Mouse (Mus musculus) embryonic facial prominence, embryonic 12.5 days (tissue): ENCODE data around the gene Palm2. TPM values are rescaled to one million over a fixed set of nuclear protein-coding genes. Genes with fewer than 3 reads are reported as not detected.

Experiments used
- ATAC-seq: fragments of 200-750 bp; cut with Nextera tagmentation; 2 replicates; pipeline ENCODE4 v1.8.0; 2017; ENCODE audit not compliant: insufficient number of reproducible peaks, insufficient read depth, low FRiP score, low TSS enrichment
- H3K27ac ChIP-seq: fragments of 300-500 bp; sonication (generic); 2 replicates; pipeline ENCODE4 v1.5.1; 2016; ENCODE audit warnings: mild to moderate bottlenecking
- H3K27me3 ChIP-seq: fragments of 300-500 bp; sonication (generic); 2 replicates; pipeline ENCODE4 v1.6.1; 2016; ENCODE audit warnings: mild to moderate bottlenecking, moderate library complexity
- H3K36me3 ChIP-seq: fragments of 300-500 bp; sonication (generic); 2 replicates; pipeline ENCODE4 v1.6.1; 2016; ENCODE audit warnings: mild to moderate bottlenecking
- H3K4me1 ChIP-seq: fragments of 300-500 bp; sonication (generic); 2 replicates; pipeline ENCODE4 v1.6.1; 2016
- H3K4me2 ChIP-seq: fragments of 300-500 bp; sonication (generic); replicated peaks from 2 replicates; pipeline ENCODE4 v1.6.1; 2016; ENCODE audit warnings: mild to moderate bottlenecking, moderate library complexity
- H3K4me3 ChIP-seq: fragments of 300-500 bp; sonication (generic); 2 replicates; pipeline ENCODE4 v1.5.1; 2016; ENCODE audit warnings: mild to moderate bottlenecking
- H3K9ac ChIP-seq: fragments of 300-500 bp; sonication (generic); 2 replicates; pipeline ENCODE4 v1.6.1; 2016; ENCODE audit warnings: mild to moderate bottlenecking, moderate library complexity
- H3K9me3 ChIP-seq: fragments of 300-500 bp; sonication (generic); 2 replicates; pipeline ENCODE4 v1.6.1; 2016; ENCODE audit warnings: mild to moderate bottlenecking, moderate library complexity
- WGBS: fragments of 180-500 bp; shearing (Covaris S2); methylation state at CpG from one replicate; pipeline ENCODE4 v1.1.7; 2016; 5-methylcytosine and 5-hydroxymethylcytosine counted together
- polyA plus RNA-seq: library from polyadenylated mRNA; unstranded; fragments of >200 nt; fragmentation: Nextera tagmentation; extraction: Ambion mirVana; gene quantifications from 2 replicates; pipeline ENCODE4 v1.2.1, GENCODE M21; 2016

The Palm2 gene
- polyA plus RNA-seq, 1 experiment from 2014 or later: 11.5 TPM

DNA sequence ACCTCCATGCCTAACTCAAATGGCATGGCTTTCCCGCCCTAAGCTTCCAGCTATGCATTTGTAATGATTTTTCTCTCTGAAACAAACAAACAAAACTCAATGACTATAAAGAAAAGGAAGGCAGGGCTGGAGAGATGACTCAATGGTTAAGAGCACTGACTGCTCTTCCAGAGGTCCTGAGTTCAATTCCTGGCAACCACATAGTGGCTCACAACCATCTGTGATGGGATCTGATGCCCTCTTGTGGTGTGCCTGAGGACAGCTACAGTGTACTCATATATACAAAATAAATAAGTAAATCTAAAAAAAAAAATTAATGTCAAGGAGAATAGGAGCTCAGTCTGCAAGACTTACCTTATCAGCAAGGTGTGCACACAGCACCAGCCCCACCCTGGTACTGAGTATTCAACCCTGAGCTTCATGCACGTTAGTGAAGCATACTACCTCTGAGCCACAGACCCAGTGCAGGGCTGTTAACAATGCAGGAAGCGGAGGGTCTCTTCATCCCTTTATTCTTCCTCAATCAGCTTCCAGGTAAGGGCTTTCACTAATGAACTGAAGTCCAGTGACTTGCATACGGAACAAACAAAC lies 12.9 kb downstream of the Palm2 start:
- ATAC-seq: no peak

DNA sequence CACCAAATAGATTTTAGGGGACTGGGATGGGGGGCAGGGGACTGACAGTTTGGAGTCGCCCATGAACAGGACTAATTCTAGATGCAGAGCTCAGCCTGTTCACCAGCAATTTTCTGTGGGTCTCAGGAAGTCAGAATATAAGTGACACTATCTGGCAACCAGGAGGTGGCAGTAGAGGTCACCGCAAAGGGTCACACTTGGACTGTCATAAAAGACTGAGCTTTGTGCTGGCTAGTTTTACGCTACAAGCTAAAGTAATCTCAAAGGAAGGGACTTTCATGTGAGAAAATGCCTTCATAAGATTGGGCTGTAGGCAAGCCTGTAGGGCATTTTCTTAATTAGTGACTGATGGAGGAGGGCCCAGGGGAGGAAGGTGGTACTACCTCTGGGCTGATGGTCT lies 17.8 kb downstream of the Palm2 start:
- Histone ChIP-seq H3K4me3 (no peak overlapping the region), H3K4me2 (no peak overlapping the region), H3K4me1 (peaks cover 4% of the 10 kb centered on the region; the same call in 1 of the 2 replicates), H3K36me3 (no peaks in the 10 kb centered on the region), H3K9me3 (no peaks in the 10 kb centered on the region), H3K27me3 (no peaks in the 10 kb centered on the region), H3K9ac (no peak overlapping the region), H3K27ac (no peak overlapping the region)
- whole genome bisulfite sequencing: 25% methylated on average over 3 of the region's 3 CpGs
- ATAC-seq: no peak

More for the DNA sequence above, 12.9 kb downstream of the Palm2 start:
- Histone ChIP-seq H3K27me3 (no peaks in the 10 kb centered on the region), H3K27ac (no peak overlapping the region), H3K9me3 (no peaks in the 10 kb centered on the region), H3K9ac (no peak overlapping the region), H3K4me3 (no peak overlapping the region), H3K36me3 (no peaks in the 10 kb centered on the region), H3K4me1 (peaks cover under 1% of the 10 kb centered on the region; the same call in 1 of the 2 replicates), H3K4me2 (no peak overlapping the region)
- WGBS: 77% methylated on average over 4 of the region's 4 CpGs

DNA sequence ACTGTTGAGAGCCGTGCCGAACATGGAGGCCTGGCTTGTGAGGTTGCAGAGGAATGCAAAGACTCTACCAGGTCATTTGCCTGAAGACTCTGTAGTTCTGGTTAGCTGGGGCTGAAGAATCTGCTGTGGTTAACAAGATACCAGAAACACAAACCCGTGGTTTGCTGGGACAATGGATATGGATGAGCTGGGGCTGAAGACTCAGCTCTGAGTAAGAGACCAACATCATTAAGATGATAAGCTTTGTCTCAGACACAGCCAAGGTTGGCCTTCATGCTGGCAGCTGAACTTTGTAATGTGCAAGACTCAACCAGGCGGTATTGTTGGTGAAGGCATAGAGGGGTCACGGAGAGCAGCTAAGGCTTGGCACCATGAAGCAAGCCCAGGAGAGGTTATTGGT lies 18.6 kb downstream of the Palm2 start:
- 97% methylated on average over 5 of the region's 5 CpGs for WGBS
- H3K4me2 ChIP-seq: no peak overlapping the region
- no peak overlapping the region for H3K9ac ChIP-seq
- H3K27ac ChIP-seq: no peak overlapping the region
- H3K9me3 ChIP-seq: no peaks in the 10 kb centered on the region
- no peaks in the 10 kb centered on the region for H3K36me3 ChIP-seq
- ATAC-seq: no peak
- peaks cover 4% of the 10 kb centered on the region; the same call in 1 of the 2 replicates for H3K4me1 ChIP-seq
- no peaks in the 10 kb centered on the region for H3K27me3 ChIP-seq
- H3K4me3 ChIP-seq: no peak overlapping the region

DNA sequence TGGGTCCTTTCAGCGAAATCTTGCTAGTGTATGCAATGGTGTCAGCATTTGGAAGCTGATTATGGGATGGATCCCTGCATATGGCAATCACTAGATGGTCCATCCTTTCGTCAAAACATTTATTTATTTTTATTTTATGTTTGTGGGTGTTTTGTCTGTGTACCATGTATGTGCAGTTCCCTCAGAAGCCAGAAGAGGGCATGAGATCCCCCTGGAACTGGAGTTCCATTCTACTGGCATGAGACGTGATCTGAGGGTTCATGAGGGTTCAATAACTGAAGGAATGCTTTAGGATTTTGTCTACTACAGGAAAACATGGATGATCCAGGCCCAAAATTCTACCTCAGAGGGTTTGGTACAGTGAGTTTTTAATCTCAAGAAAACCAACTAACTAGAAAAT lies 28.3 kb downstream of the Palm2 start:
- Histone ChIP-seq H3K4me2 (no peak overlapping the region), H3K4me1 (no peaks in the 10 kb centered on the region), H3K27ac (no peak overlapping the region), H3K27me3 (no peaks in the 10 kb centered on the region), H3K36me3 (no peaks in the 10 kb centered on the region), H3K9me3 (no peaks in the 10 kb centered on the region), H3K4me3 (no peak overlapping the region), H3K9ac (no peak overlapping the region)
- no peak for ATAC-seq
- WGBS: 55% methylated on average over 3 of the region's 3 CpGs

DNA sequence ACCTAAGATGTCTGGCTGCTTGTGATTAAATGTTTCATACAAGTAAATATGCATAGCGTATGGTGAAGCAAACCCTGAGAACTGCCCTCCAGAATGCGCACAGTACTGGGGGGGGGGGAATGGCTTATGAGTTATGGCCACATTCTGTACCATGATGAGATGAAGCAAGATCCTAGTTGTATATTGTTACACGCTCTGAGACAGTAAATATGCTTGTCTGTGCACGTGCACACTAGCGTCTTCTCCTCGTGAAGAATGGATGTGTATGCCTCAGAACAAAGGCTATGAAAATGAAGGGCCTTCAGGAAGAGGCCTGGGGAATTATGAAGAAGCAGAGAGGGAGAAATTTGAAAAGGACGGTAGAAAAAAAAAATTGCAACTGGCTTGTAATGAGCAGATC lies 48.4 kb downstream of the Palm2 start:
- H3K9me3 ChIP-seq: no peaks in the 10 kb centered on the region
- H3K27me3 ChIP-seq: no peaks in the 10 kb centered on the region
- H3K4me3 ChIP-seq: no peak overlapping the region
- H3K4me2 ChIP-seq: no peak overlapping the region
- H3K9ac ChIP-seq: no peak overlapping the region
- WGBS: 81% methylated on average over 7 of the region's 7 CpGs
- no peaks in the 10 kb centered on the region for H3K4me1 ChIP-seq
- ATAC-seq: no peak
- no peaks in the 10 kb centered on the region for H3K36me3 ChIP-seq
- H3K27ac ChIP-seq: no peak overlapping the region

DNA sequence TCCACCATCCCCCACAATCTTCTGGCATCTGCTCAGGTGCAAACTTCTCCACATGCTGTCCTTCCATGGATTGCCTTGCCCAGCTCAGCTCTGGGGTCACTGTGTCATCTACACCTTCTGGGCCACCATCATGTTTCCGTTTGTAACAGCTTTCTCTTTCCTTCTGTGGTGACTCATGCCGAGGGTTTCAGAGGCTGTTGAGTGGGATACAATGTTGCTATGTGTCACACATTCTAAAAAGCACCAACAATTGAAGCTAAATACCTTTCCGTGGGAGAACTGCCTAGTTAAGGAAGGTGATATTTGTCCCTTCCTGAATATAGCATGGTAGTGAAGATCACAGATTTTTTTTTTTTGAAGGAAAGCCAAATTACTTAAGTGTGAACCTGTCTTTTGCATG lies 52.3 kb downstream of the Palm2 start:
- H3K36me3 ChIP-seq: no peaks in the 10 kb centered on the region
- H3K4me2 ChIP-seq: no peak overlapping the region
- no peak for ATAC-seq
- no peak overlapping the region for H3K27ac ChIP-seq
- H3K4me1 ChIP-seq: peaks cover 2% of the 10 kb centered on the region; the same call in 1 of the 2 replicates
- WGBS: 88% methylated on average over 3 of the region's 3 CpGs
- no peaks in the 10 kb centered on the region for H3K9me3 ChIP-seq
- H3K9ac ChIP-seq: no peak overlapping the region
- no peak overlapping the region for H3K4me3 ChIP-seq
- no peaks in the 10 kb centered on the region for H3K27me3 ChIP-seq

DNA sequence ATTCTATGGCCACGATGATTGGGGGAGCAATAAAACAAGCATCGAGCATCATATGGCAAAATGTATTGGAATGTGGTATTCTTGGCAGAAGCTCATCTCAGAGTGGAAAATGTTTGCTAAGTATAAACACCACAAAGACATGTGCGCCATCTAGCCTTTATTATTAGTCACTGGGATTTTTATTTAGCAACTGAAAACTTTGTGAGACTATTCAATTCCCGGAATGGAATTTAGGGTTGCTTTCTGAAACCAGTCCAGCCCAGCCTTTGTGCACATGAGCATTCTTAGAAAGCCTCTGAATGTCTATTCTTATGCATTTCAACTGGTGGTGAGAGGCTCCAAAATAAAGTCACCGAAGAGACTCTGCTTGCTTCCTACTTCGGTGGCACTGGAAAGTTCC lies 55.8 kb downstream of the Palm2 start:
- Histone ChIP-seq H3K27me3 (no peaks in the 10 kb centered on the region), H3K9me3 (no peaks in the 10 kb centered on the region), H3K4me3 (no peak overlapping the region), H3K4me1 (peaks cover 6% of the 10 kb centered on the region; the same call in 1 of the 2 replicates), H3K9ac (no peak overlapping the region), H3K4me2 (no peak overlapping the region), H3K27ac (peak overlapping the region; percentile 12; the same call in 1 of the 2 replicates), H3K36me3 (no peaks in the 10 kb centered on the region)
- WGBS: 78% methylated on average over 6 of the region's 6 CpGs
- no peak for ATAC-seq

DNA sequence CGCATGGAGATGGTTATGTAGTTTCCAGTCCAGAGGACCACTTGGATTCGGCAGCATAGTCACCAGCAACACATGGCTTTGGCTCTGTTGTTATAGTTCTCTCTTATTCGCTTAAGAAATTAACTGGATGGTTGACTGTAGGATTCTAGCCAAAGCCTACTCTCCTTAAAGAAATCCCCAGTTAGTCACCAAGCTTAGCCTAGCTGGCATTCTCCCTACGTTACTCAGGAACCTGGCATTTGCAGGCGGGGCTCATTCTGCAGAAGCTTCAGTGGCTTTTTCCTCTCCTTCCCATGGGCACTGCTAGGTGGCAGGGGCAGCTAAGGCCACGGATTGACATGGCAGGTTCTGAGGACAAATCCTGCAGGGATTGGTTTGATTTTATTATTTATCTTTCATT lies 70.7 kb downstream of the Palm2 start:
- ATAC-seq: no peak
- no peaks in the 10 kb centered on the region for H3K4me1 ChIP-seq
- H3K27ac ChIP-seq: no peak overlapping the region
- no peak overlapping the region for H3K4me3 ChIP-seq
- no peak overlapping the region for H3K4me2 ChIP-seq
- no peaks in the 10 kb centered on the region for H3K27me3 ChIP-seq
- H3K36me3 ChIP-seq: no peaks in the 10 kb centered on the region
- no peak overlapping the region for H3K9ac ChIP-seq
- WGBS: 90% methylated on average over 6 of the region's 6 CpGs
- H3K9me3 ChIP-seq: no peaks in the 10 kb centered on the region

DNA sequence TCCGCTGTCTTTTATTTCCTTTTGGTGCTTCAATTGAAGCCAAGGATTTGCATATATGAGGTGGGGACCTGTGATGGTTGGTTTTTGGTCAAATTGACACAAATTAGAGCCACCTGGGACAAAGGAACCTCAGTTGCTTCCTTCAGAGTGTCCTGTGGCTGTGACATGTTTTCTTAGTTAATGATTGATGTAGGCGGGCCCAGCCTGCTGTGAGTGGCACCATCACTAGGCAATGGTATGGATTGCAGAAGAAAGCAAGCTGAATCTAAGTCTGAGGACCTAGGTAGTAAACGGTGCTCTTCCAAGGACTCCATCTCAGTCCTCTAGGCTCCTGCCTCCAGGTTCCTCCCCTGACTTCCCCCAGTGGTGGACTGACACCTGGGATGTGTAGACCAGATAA lies 76.5 kb downstream of the Palm2 start:
- H3K27ac ChIP-seq: no peak overlapping the region
- H3K9ac ChIP-seq: no peak overlapping the region
- no peaks in the 10 kb centered on the region for H3K9me3 ChIP-seq
- ATAC-seq: no peak
- no peak overlapping the region for H3K4me2 ChIP-seq
- H3K4me1 ChIP-seq: 0 out of 2 replicates have a peak, but pooled peaks cover 2% of the 10 kb centered on the region
- 63% methylated on average over 2 of the region's 3 CpGs for WGBS
- no peaks in the 10 kb centered on the region for H3K27me3 ChIP-seq
- H3K36me3 ChIP-seq: no peaks in the 10 kb centered on the region
- H3K4me3 ChIP-seq: no peak overlapping the region

DNA sequence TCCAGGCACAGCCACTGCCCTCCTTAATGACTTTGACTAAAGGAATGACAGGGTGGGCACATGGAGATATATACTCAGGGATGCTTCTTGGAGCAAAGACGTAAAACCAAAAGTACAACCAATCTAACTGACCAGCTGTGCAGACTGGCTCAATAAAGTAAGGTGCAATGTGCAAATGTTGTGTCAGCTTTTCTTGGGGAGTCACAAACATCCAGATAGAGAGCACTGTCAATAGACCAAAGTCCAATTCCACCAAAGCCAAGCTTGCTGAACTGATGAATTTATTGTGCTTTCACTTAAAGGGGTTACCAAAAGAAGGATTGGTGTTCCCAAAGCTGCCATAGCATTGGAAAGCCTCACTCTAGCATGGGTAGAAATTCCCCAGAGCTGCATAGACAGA lies 77.7 kb downstream of the Palm2 start:
- 0 out of 2 replicates have a peak, but pooled peaks cover 2% of the 10 kb centered on the region for H3K4me1 ChIP-seq
- H3K9ac ChIP-seq: no peak overlapping the region
- ATAC-seq: no peak
- H3K36me3 ChIP-seq: no peaks in the 10 kb centered on the region
- H3K27me3 ChIP-seq: no peaks in the 10 kb centered on the region
- H3K4me2 ChIP-seq: no peak overlapping the region
- no peak overlapping the region for H3K27ac ChIP-seq
- H3K9me3 ChIP-seq: no peaks in the 10 kb centered on the region
- no peak overlapping the region for H3K4me3 ChIP-seq
- WGBS: 92% methylated on average over 1 of the region's 1 CpGs

DNA sequence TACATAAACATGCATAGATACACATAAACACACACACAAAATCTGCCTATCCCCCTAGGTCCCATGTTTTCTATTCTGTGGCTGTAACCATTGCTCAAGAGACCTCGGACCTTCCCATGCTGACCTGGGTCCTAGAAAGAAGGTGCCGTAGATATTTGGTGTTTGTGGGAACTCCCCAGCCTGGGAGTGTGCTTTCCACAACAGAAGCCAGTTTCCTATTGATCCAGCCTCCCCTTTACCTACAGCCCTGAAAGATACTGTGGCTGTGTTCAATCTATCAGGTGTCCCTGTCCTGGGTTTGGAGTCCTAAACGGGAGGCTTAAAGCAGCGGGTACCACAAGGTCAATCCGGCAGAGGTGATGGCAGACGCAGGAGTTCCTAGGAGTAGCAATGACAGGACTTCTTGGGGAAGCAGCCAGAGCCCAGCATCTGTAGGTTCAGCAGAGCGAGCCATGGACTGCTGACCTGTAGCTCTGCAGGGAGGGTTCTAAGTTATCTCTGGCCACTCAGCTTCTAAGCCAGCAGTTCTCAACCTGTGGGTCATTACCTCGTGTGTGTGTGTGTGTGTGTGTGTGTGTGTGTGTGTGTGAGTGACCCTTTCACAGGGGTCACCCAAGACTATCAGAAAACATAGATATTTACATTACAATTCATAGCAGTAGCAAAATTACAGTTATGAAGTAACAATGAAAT lies 79.3 kb downstream of the Palm2 start:
- no peak overlapping the region for H3K4me3 ChIP-seq
- no peak overlapping the region for H3K27ac ChIP-seq

More for the DNA sequence above, 79.3 kb downstream of the Palm2 start:
- Histone ChIP-seq H3K4me1 (0 out of 2 replicates have a peak, but pooled peaks cover 2% of the 10 kb centered on the region), H3K9me3 (no peaks in the 10 kb centered on the region), H3K36me3 (no peaks in the 10 kb centered on the region), H3K9ac (no peak overlapping the region), H3K4me2 (no peak overlapping the region), H3K27me3 (no peaks in the 10 kb centered on the region)
- WGBS: 85% methylated on average over 8 of the region's 8 CpGs
- ATAC-seq: no peak
